In genomic region chr10:128803361-128803760, GRCm38 (mm10) we compare ENCODE assay signal across 8 mouse cellular contexts. TPM values are rescaled to one million over a fixed set of nuclear protein-coding genes. Genes with fewer than 3 reads are reported as not detected.
A peak's percentile ranks its signal among the peaks of the same experiment; 100 is the strongest.
DNase-seq lines count a peak whose midpoint lies in the region; ATAC-seq and TF ChIP-seq lines count a peak whose summit lies in the region.

No protein-coding gene starts in this region.

- peak overlapping the region; percentile 95 for H3K4me2 ChIP-seq in kidney, embryonic 16.5 days (replicated peaks; ENCODE audit: low read depth, low read length)
- H3K4me2 ChIP-seq in intestine, embryonic 14.5 days (ENCODE audit: low read length): peak overlapping the region; percentile 85
- H3K4me2 ChIP-seq in myocyte (ENCODE audit: low read depth): peak overlapping the region; percentile 99

- TF ChIP-seq POLR2A in myocyte (IDR thresholded peaks at IDR 0.05; ENCODE audit: insufficient read length, low read depth): no peak

- no peaks in the 10 kb centered on the region for H3K27me3 ChIP-seq in kidney, embryonic 16.5 days (ENCODE audit: insufficient read depth, low read length)
- H3K27me3 ChIP-seq in embryonic facial prominence, embryonic 10.5 days (replicated peaks; ENCODE audit: low read depth, poor library complexity, severe bottlenecking): no peaks in the 10 kb centered on the region
- H3K27me3 ChIP-seq in intestine, embryonic 14.5 days (replicated peaks; ENCODE audit: control insufficient read depth, insufficient read depth, low read length): no peaks in the 10 kb centered on the region
- no peaks in the 10 kb centered on the region for H3K27me3 ChIP-seq in myocyte (ENCODE audit: control insufficient read depth, insufficient read depth, insufficient read length)

- ATAC-seq in kidney, embryonic 16.5 days (ENCODE audit: low FRiP score, low TSS enrichment): no peak
- no peak for ATAC-seq in intestine, embryonic 14.5 days (replicated peaks; ENCODE audit: low FRiP score, low TSS enrichment, low read depth)

- DNase-seq in kidney, postnatal 10 days: no peak
- no peak for DNase-seq in embryonic facial prominence, embryonic 10.5 days (ENCODE audit: low spot score)
- no peak for DNase-seq in intestine, embryonic 14.5 days (ENCODE audit: low spot score)
- no peak for DNase-seq in ovary, postnatal 36 days (ENCODE audit: low spot score)
- DNase-seq in urinary bladder, postnatal 10 days (ENCODE audit: low spot score): no peak
- DNase-seq in urinary bladder, postnatal 25 days (ENCODE audit: low spot score): no peak

- H3K27ac ChIP-seq in kidney, embryonic 16.5 days (ENCODE audit: low read length): peak overlapping the region; percentile 98
- H3K27ac ChIP-seq in embryonic facial prominence, embryonic 10.5 days (replicated peaks): peak overlapping the region; percentile 91
- H3K27ac ChIP-seq in intestine, embryonic 14.5 days (ENCODE audit: low read depth): peak overlapping the region; percentile 92

- peak overlapping the region; percentile 96 for H3K9ac ChIP-seq in kidney, embryonic 16.5 days (replicated peaks; ENCODE audit: low read length)
- H3K9ac ChIP-seq in intestine, embryonic 14.5 days (ENCODE audit: low read length): peak overlapping the region; percentile 72

- H3K4me1 ChIP-seq in kidney, embryonic 16.5 days (ENCODE audit: insufficient read depth, low read length): peaks cover 39% of the 10 kb centered on the region
- H3K4me1 ChIP-seq in embryonic facial prominence, embryonic 10.5 days: peaks cover 46% of the 10 kb centered on the region
- peaks cover 30% of the 10 kb centered on the region for H3K4me1 ChIP-seq in intestine, embryonic 14.5 days (replicated peaks; ENCODE audit: control insufficient read depth, insufficient read depth, low read length)

- peak overlapping the region; percentile 52 for H3ac ChIP-seq in myocyte (ENCODE audit: control insufficient read depth, insufficient read length)

- peaks cover 21% of the 10 kb centered on the region for H3K36me3 ChIP-seq in kidney, embryonic 16.5 days (ENCODE audit: insufficient read depth, low read length)
- peaks cover 57% of the 10 kb centered on the region for H3K36me3 ChIP-seq in embryonic facial prominence, embryonic 10.5 days (replicated peaks)
- H3K36me3 ChIP-seq in intestine, embryonic 14.5 days (ENCODE audit: control insufficient read depth, insufficient read depth, low read length): peaks cover 36% of the 10 kb centered on the region
- H3K36me3 ChIP-seq in myocyte (ENCODE audit: control insufficient read depth, insufficient read depth): peaks cover 3% of the 10 kb centered on the region

- H3K9me3 ChIP-seq in kidney, embryonic 16.5 days (ENCODE audit: low read length): no peaks in the 10 kb centered on the region
- H3K9me3 ChIP-seq in embryonic facial prominence, embryonic 10.5 days: no peaks in the 10 kb centered on the region
- no peaks in the 10 kb centered on the region for H3K9me3 ChIP-seq in intestine, embryonic 14.5 days (ENCODE audit: control insufficient read depth, low read length)

- 2% methylated on average over 6 of the region's 6 CpGs for WGBS in kidney, embryonic 16.5 days
- WGBS in embryonic facial prominence, embryonic 10.5 days: 12% methylated on average over 6 of the region's 6 CpGs
- 7% methylated on average over 6 of the region's 6 CpGs for WGBS in intestine, embryonic 14.5 days

- peak overlapping the region; percentile 69 for H3K4me3 ChIP-seq in kidney, embryonic 16.5 days (ENCODE audit: low read length)
- peak overlapping the region; percentile 72 for H3K4me3 ChIP-seq in embryonic facial prominence, embryonic 10.5 days
- H3K4me3 ChIP-seq in intestine, embryonic 14.5 days (ENCODE audit: low read depth, low read length): peak overlapping the region; percentile 58
- peak overlapping the region; percentile 99 for H3K4me3 ChIP-seq in myocyte

- peaks cover 46% of the 10 kb centered on the region for H3K79me2 ChIP-seq in myocyte (ENCODE audit: control insufficient read depth, insufficient read depth)

TF ChIP-seq in myocyte, 11 proteins besides CTCF, POLR2A, EP300 and RAD21:
- TF ChIP-seq TCF3 (IDR thresholded peaks at IDR 0.05; ENCODE audit: insufficient read length, low read depth): no peak
- TF ChIP-seq TCF12 (IDR thresholded peaks at IDR 0.05; ENCODE audit: insufficient read depth, poor library complexity, severe bottlenecking): no peak
- TF ChIP-seq MYOG (IDR thresholded peaks at IDR 0.05; ENCODE audit: control insufficient read depth in 1 of 3, insufficient read depth in 1 of 3, insufficient read length in 2 of 3, low read depth in 2 of 3): no peak
- TF ChIP-seq POLR2AphosphoS2 (IDR thresholded peaks at IDR 0.05; ENCODE audit: insufficient read length, low read depth): no peak
- TF ChIP-seq USF1 (IDR thresholded peaks at IDR 0.05; ENCODE audit: low read depth): no peak
- no peak for TF ChIP-seq SRF (IDR thresholded peaks at IDR 0.05; ENCODE audit: control insufficient read depth, insufficient read length, low read depth)
- no peak for TF ChIP-seq MYOD1 (IDR thresholded peaks at IDR 0.05; ENCODE audit: control insufficient read depth in 1 of 3, insufficient read length in 2 of 3, low read depth in 2 of 3)
- TF ChIP-seq REST (IDR thresholded peaks at IDR 0.05; ENCODE audit: insufficient read depth, insufficient read length): no peak
- TF ChIP-seq CEBPB (IDR thresholded peaks at IDR 0.05; ENCODE audit: insufficient read depth, poor library complexity, severe bottlenecking): no peak
- TF ChIP-seq MAX (IDR thresholded peaks at IDR 0.05; ENCODE audit: low read depth): no peak
- TF ChIP-seq E2F4 (IDR thresholded peaks at IDR 0.05; ENCODE audit: insufficient read depth): no peak

RNA-seq across cellular contexts. Expression of gene Dnajc14, which starts 0.5 kb away (rescaled TPM):
- polyA plus RNA-seq in kidney, embryonic 16.5 days (2015; fragmentation: Nextera tagmentation; extraction: Ambion mirVana): 63.2 and 64.9 TPM in 2 replicates
- polyA plus RNA-seq in embryonic facial prominence, embryonic 10.5 days (2016; fragmentation: Nextera tagmentation; extraction: Ambion mirVana): 51.9 and 53.7 TPM in 2 replicates
- 35.5 and 37.7 TPM in 2 replicates for polyA plus RNA-seq in intestine, embryonic 14.5 days (2014; fragmentation: Nextera tagmentation; extraction: Ambion mirVana)
- 39.0 TPM for polyA plus RNA-seq in myocyte (2012; fragmentation: generic; extraction: Trizol)

RNA-seq across cellular contexts. Expression of gene Tmem198b, which starts 0.8 kb away (rescaled TPM):
- 19.3 and 22.9 TPM in 2 replicates for polyA plus RNA-seq in kidney, embryonic 16.5 days (2015; fragmentation: Nextera tagmentation; extraction: Ambion mirVana)
- 16.9 and 17.9 TPM in 2 replicates for polyA plus RNA-seq in embryonic facial prominence, embryonic 10.5 days (2016; fragmentation: Nextera tagmentation; extraction: Ambion mirVana)
- polyA plus RNA-seq in intestine, embryonic 14.5 days (2014; fragmentation: Nextera tagmentation; extraction: Ambion mirVana): 13.2 and 16.4 TPM in 2 replicates
- 18.7 TPM for polyA plus RNA-seq in myocyte (2012; fragmentation: generic; extraction: Trizol)

RNA-seq across cellular contexts. Expression of gene Mmp19, which starts 12.7 kb away (rescaled TPM):
- polyA plus RNA-seq in kidney, embryonic 16.5 days (2015; fragmentation: Nextera tagmentation; extraction: Ambion mirVana): 0.89 and 0.98 TPM in 2 replicates
- 0.26 and 0.30 TPM in 2 replicates for polyA plus RNA-seq in embryonic facial prominence, embryonic 10.5 days (2016; fragmentation: Nextera tagmentation; extraction: Ambion mirVana)
- 0.43 and 0.72 TPM in 2 replicates for polyA plus RNA-seq in intestine, embryonic 14.5 days (2014; fragmentation: Nextera tagmentation; extraction: Ambion mirVana)
- 12.1 TPM for polyA plus RNA-seq in myocyte (2012; fragmentation: generic; extraction: Trizol)

RNA-seq across cellular contexts. Expression of gene Sarnp, which starts 13.8 kb away (rescaled TPM):
- polyA plus RNA-seq in kidney, embryonic 16.5 days (2015; fragmentation: Nextera tagmentation; extraction: Ambion mirVana): 194 and 198 TPM in 2 replicates
- 259 and 263 TPM in 2 replicates for polyA plus RNA-seq in embryonic facial prominence, embryonic 10.5 days (2016; fragmentation: Nextera tagmentation; extraction: Ambion mirVana)
- polyA plus RNA-seq in intestine, embryonic 14.5 days (2014; fragmentation: Nextera tagmentation; extraction: Ambion mirVana): 189 and 203 TPM in 2 replicates
- polyA plus RNA-seq in myocyte (2012; fragmentation: generic; extraction: Trizol): 40.8 TPM

RNA-seq across cellular contexts. Expression of gene Ormdl2, which starts 18.1 kb away (rescaled TPM):
- 94.4 and 100 TPM in 2 replicates for polyA plus RNA-seq in kidney, embryonic 16.5 days (2015; fragmentation: Nextera tagmentation; extraction: Ambion mirVana)
- polyA plus RNA-seq in embryonic facial prominence, embryonic 10.5 days (2016; fragmentation: Nextera tagmentation; extraction: Ambion mirVana): 63.7 and 66.4 TPM in 2 replicates
- polyA plus RNA-seq in intestine, embryonic 14.5 days (2014; fragmentation: Nextera tagmentation; extraction: Ambion mirVana): 86.0 and 88.0 TPM in 2 replicates
- 19.2 TPM for polyA plus RNA-seq in myocyte (2012; fragmentation: generic; extraction: Trizol)
